Mouse (Mus musculus): ENCODE measurements around the gene Lrrc26. TPM values are rescaled to one million over a fixed set of nuclear protein-coding genes. Genes with fewer than 3 reads are reported as not detected.

Gene Lrrc26
- polyA plus RNA-seq, 1 experiment from 2014 or later = not detected

- Histone ChIP-seq H3K4me1 (peaks cover 65% of the 10 kb centered on the region), H3K9me3 (no peaks in the 10 kb centered on the region), H3K4me2 (peak overlapping the region; percentile 16), H3K27ac (replicated peaks) (no peak overlapping the region), H3K27me3 (replicated peaks) (peaks cover 19% of the 10 kb centered on the region), H3K4me3 (no peak overlapping the region), H3K36me3 (peaks cover 31% of the 10 kb centered on the region), H3K9ac (peak overlapping the region; percentile 44; the same call in 1 of the 2 replicates)
- WGBS = 30% methylated on average over 2 of the region's 2 CpGs
- no peak for ATAC-seq (ENCODE audit: extremely low read depth, insufficient number of reproducible peaks, low FRiP score, low TSS enrichment)
These were observed 23.0 kb upstream of the Lrrc26 start for GRCm38 (mm10) chr2:25266720-25267119.

- ATAC-seq (ENCODE audit: extremely low read depth, insufficient number of reproducible peaks, low FRiP score, low TSS enrichment) = no peak
- peaks cover 19% of the 10 kb centered on the region for H3K27me3 ChIP-seq (replicated peaks)
- peaks cover 61% of the 10 kb centered on the region for H3K4me1 ChIP-seq
- H3K9me3 ChIP-seq = no peaks in the 10 kb centered on the region
- no peak overlapping the region for H3K4me2 ChIP-seq
- no peak overlapping the region for H3K4me3 ChIP-seq
- H3K36me3 ChIP-seq = peaks cover 31% of the 10 kb centered on the region
- no peak overlapping the region for H3K27ac ChIP-seq (replicated peaks)
- no peak overlapping the region for H3K9ac ChIP-seq
These were observed 22.5 kb upstream of the Lrrc26 start for GRCm38 (mm10) chr2:25267241-25267640.

GRCm38 (mm10) chr2:25267746-25268309 lies 21.9 kb upstream of the Lrrc26 start:
- Histone ChIP-seq H3K4me2 (no peak overlapping the region), H3K27ac (replicated peaks) (no peak overlapping the region), H3K27me3 (replicated peaks) (peaks cover 19% of the 10 kb centered on the region), H3K36me3 (peaks cover 31% of the 10 kb centered on the region), H3K4me3 (no peak overlapping the region), H3K9ac (peak overlapping the region; percentile 3; the same call in 1 of the 2 replicates), H3K4me1 (peaks cover 61% of the 10 kb centered on the region), H3K9me3 (no peaks in the 10 kb centered on the region)
- 69% methylated on average over 4 of the region's 4 CpGs for WGBS
- no peak for ATAC-seq (ENCODE audit: extremely low read depth, insufficient number of reproducible peaks, low FRiP score, low TSS enrichment)

- H3K4me1 ChIP-seq = peaks cover 35% of the 10 kb centered on the region
- WGBS = 0% methylated on average over 55 of the region's 55 CpGs
- peaks cover 67% of the 10 kb centered on the region for H3K36me3 ChIP-seq
- H3K4me3 ChIP-seq = peak within 1 kb of the TSS; percentile 89
- H3K4me2 ChIP-seq = peak within 1 kb of the TSS; percentile 98
- H3K27me3 ChIP-seq (replicated peaks) = no peaks in the 10 kb centered on the region
- peak within 1 kb of the TSS; percentile 86 for H3K27ac ChIP-seq (replicated peaks)
- H3K9me3 ChIP-seq = no peaks in the 10 kb centered on the region
- ATAC-seq (ENCODE audit: extremely low read depth, insufficient number of reproducible peaks, low FRiP score, low TSS enrichment) = peak; percentile 92
- peak within 1 kb of the TSS; percentile 94 for H3K9ac ChIP-seq
These were observed 17.7 kb upstream of the Lrrc26 start, which contains the start of the genes Ssna1 and Anapc2 for GRCm38 (mm10) chr2:25271827-25272511. TSS of gene Ssna1 (minus strand) at chr2:25272438. TSS of gene Anapc2 (plus strand) at chr2:25272478.

GRCm38 (mm10) chr2:25272515-25272914 lies 17.2 kb upstream of the Lrrc26 start:
- Histone ChIP-seq H3K27ac (replicated peaks) (peak overlapping the region; percentile 74), H3K36me3 (peaks cover 72% of the 10 kb centered on the region)
- 0 out of 2 replicates have a peak, but pooled peaks have one; percentile 38 for ATAC-seq (ENCODE audit: extremely low read depth, insufficient number of reproducible peaks, low FRiP score, low TSS enrichment)

GRCm38 (mm10) chr2:25273010-25273409 lies 16.7 kb upstream of the Lrrc26 start:
- peak overlapping the region; percentile 74 for H3K27ac ChIP-seq (replicated peaks)

More at GRCm38 (mm10) chr2:25272515-25272914, 17.2 kb upstream of the Lrrc26 start:
- Histone ChIP-seq H3K4me1 (peaks cover 30% of the 10 kb centered on the region), H3K4me3 (peak overlapping the region; percentile 89), H3K4me2 (peak overlapping the region; percentile 98), H3K9me3 (no peaks in the 10 kb centered on the region), H3K27me3 (replicated peaks) (no peaks in the 10 kb centered on the region), H3K9ac (peak overlapping the region; percentile 94)
- 0% methylated on average over 29 of the region's 29 CpGs for WGBS

GRCm38 (mm10) chr2:25278928-25279882 lies 10.5 kb upstream of the Lrrc26 start:
- H3K9ac ChIP-seq = no peak overlapping the region
- H3K27me3 ChIP-seq (replicated peaks) = no peaks in the 10 kb centered on the region
- H3K4me2 ChIP-seq = no peak overlapping the region
- 61% methylated on average over 13 of the region's 13 CpGs for WGBS
- H3K9me3 ChIP-seq = no peaks in the 10 kb centered on the region
- ATAC-seq (ENCODE audit: extremely low read depth, insufficient number of reproducible peaks, low FRiP score, low TSS enrichment) = no peak
- H3K4me3 ChIP-seq = no peak overlapping the region
- peaks cover under 1% of the 10 kb centered on the region; the same call in 1 of the 2 replicates for H3K4me1 ChIP-seq
- no peak overlapping the region for H3K27ac ChIP-seq (replicated peaks)
- peaks cover 98% of the 10 kb centered on the region for H3K36me3 ChIP-seq

More at GRCm38 (mm10) chr2:25273010-25273409, 16.7 kb upstream of the Lrrc26 start:
- Histone ChIP-seq H3K4me2 (peak overlapping the region; percentile 98), H3K4me1 (peaks cover 27% of the 10 kb centered on the region), H3K9me3 (no peaks in the 10 kb centered on the region), H3K27me3 (replicated peaks) (no peaks in the 10 kb centered on the region), H3K9ac (peak overlapping the region; percentile 94), H3K36me3 (peaks cover 76% of the 10 kb centered on the region), H3K4me3 (peak overlapping the region; percentile 89)
- no peak for ATAC-seq (ENCODE audit: extremely low read depth, insufficient number of reproducible peaks, low FRiP score, low TSS enrichment)
- WGBS = 26% methylated on average over 16 of the region's 16 CpGs

GRCm38 (mm10) chr2:25285551-25285950 lies 4.2 kb upstream of the Lrrc26 start:
- Histone ChIP-seq H3K36me3 (peaks cover 57% of the 10 kb centered on the region), H3K27ac (replicated peaks) (no peak overlapping the region), H3K27me3 (replicated peaks) (peaks cover 35% of the 10 kb centered on the region), H3K9ac (no peak overlapping the region), H3K4me2 (no peak overlapping the region), H3K4me3 (no peak overlapping the region), H3K9me3 (no peaks in the 10 kb centered on the region), H3K4me1 (peaks cover 25% of the 10 kb centered on the region)
- 97% methylated on average over 2 of the region's 2 CpGs for WGBS
- ATAC-seq (ENCODE audit: extremely low read depth, insufficient number of reproducible peaks, low FRiP score, low TSS enrichment) = no peak

- Histone ChIP-seq H3K9me3 (no peaks in the 10 kb centered on the region), H3K4me1 (peaks cover 32% of the 10 kb centered on the region), H3K9ac (no peak overlapping the region), H3K4me3 (no peak overlapping the region), H3K27ac (replicated peaks) (no peak overlapping the region), H3K4me2 (no peak overlapping the region), H3K36me3 (peaks cover 50% of the 10 kb centered on the region), H3K27me3 (replicated peaks) (peaks cover 42% of the 10 kb centered on the region)
- no peak for ATAC-seq (ENCODE audit: extremely low read depth, insufficient number of reproducible peaks, low FRiP score, low TSS enrichment)
- 44% methylated on average over 1 of the region's 1 CpGs for WGBS
These were observed 3.4 kb upstream of the Lrrc26 start for GRCm38 (mm10) chr2:25286314-25286713.

GRCm38 (mm10) chr2:25286837-25287636 lies 2.7 kb upstream of the Lrrc26 start:
- H3K4me3 ChIP-seq = no peak overlapping the region
- peaks cover 45% of the 10 kb centered on the region for H3K36me3 ChIP-seq
- peaks cover 50% of the 10 kb centered on the region for H3K27me3 ChIP-seq (replicated peaks)
- no peak overlapping the region for H3K9ac ChIP-seq
- H3K4me1 ChIP-seq = peaks cover 40% of the 10 kb centered on the region
- no peaks in the 10 kb centered on the region for H3K9me3 ChIP-seq
- no peak overlapping the region for H3K27ac ChIP-seq (replicated peaks)
- no peak for ATAC-seq (ENCODE audit: extremely low read depth, insufficient number of reproducible peaks, low FRiP score, low TSS enrichment)
- WGBS = 43% methylated on average over 7 of the region's 7 CpGs
- H3K4me2 ChIP-seq = no peak overlapping the region
